Mouse (Mus musculus): ENCODE data around the gene Sh3pxd2a. TPM values are rescaled to one million over a fixed set of nuclear protein-coding genes. Genes with fewer than 3 reads are reported as not detected.

Gene Sh3pxd2a
- polyA plus RNA-seq, 1 experiment from 2014 or later: 7.1 TPM

DNA sequence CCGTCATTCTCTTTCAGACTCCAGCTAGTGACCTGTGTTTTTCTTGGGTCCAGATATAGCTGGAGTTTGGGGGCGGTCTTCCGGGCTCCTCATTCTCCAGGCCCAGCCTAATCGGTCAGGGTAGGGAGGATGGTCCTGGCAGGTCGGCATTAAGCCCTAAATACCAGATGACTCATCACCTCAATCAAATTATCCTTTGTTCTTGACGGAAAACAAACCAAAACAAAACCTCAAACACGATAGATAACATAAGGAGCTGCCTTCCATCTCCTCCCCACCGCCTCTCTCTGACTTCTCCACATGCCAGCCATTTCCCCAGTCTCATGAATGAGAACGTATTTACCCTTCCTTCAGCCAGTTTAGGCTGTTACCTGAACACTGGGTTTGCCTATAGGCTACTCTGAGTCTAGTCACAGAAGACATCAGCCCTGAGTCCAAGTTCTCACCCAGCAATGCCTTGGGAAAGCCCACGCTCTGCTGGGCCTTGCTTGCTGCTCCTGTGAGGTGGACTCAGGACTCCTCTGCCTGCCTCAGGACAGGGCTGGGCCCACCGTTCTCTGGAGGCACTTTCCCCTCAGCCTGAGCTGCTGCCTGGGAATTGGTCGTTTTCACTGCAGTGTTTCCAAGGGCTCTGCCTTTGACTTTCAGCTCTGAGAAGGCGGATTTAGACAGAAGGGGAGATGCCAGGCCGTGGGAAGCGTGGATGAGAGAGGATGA is 241.2 kb downstream of the Sh3pxd2a start:
- 47% methylated on average over 15 of the region's 15 CpGs for WGBS
- Histone ChIP-seq H3K4me2 (no peak overlapping the region), H3K4me3 (no peak overlapping the region), H3K4me1 (peaks cover 5% of the 10 kb centered on the region; the same call in 1 of the 2 replicates), H3K27me3 (no peaks in the 10 kb centered on the region), H3K9me3 (no peaks in the 10 kb centered on the region), H3K36me3 (no peaks in the 10 kb centered on the region), H3K27ac (no peak overlapping the region), H3K9ac (no peak overlapping the region)
- no peak for ATAC-seq (ENCODE audit: borderline replicate concordance, extremely low read depth, low FRiP score, low TSS enrichment)

DNA sequence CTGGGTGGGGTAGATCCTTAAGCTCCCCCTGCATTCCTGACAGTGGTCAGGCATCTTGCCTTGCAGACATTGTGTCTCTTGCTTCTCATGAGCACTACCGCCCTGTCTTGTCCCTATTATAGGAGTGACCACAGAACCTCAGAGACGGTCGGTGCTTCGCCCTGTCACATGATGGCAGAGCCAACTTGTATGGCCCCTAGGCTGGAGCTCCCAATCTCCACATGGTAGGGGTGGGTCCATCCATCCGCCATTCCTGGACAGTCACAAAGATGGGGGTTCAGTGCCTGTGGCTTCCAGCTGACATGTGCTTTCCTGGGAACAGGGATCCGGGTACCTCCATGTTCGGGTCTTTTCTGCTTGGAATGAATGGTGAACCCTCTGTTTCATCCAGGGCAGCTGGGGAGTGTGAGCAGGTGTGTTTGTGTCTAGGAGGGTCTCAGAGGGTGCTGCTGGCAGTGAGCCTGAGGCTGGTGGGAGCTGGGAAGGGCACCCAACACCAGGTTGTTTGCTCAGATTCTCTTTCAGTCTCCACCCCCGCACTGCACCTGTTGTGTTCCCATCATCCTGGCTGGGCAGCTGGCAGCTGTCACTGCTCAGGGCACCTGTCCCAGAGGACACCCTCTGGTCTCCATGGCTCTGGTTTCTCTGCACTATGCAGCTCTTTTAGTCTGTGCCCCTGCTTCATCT is 241.9 kb downstream of the Sh3pxd2a start:
- no peak overlapping the region for H3K4me3 ChIP-seq
- no peak overlapping the region for H3K27ac ChIP-seq
- WGBS: 84% methylated on average over 8 of the region's 8 CpGs
- H3K27me3 ChIP-seq: no peaks in the 10 kb centered on the region
- no peaks in the 10 kb centered on the region for H3K9me3 ChIP-seq
- ATAC-seq (ENCODE audit: borderline replicate concordance, extremely low read depth, low FRiP score, low TSS enrichment): no peak
- no peak overlapping the region for H3K4me2 ChIP-seq
- peaks cover 5% of the 10 kb centered on the region; the same call in 1 of the 2 replicates for H3K4me1 ChIP-seq
- H3K9ac ChIP-seq: no peak overlapping the region
- no peaks in the 10 kb centered on the region for H3K36me3 ChIP-seq

DNA sequence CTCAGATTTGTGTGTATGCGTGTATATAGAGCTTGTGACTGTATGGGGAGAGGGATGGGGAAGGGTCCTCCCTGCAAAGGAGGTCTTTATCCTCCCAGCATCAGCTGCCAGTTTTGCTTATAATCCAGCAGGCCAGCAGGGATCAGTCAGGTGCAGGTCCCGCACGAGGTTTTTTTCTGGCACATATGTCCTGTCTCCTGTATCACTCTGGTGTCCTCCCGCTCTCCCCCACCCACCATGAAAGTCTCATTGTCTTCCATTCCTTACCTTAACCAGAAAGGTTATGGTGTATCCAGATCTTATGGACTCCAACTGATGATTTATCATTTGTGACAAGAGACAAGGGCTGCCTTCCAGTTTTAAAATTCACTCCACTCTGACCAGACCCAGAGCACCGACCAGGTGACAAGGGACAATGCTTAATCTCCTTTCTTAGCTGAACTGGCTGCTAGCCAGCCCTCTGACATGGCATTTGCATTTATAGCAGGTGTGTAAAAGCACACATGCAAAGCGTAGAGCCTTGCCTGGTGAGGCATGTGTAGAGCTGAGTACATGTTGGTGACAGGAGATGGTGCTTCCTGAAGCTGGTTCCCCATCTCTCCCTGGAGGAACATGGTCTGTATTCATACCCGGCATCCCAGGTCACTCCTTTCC is 242.6 kb downstream of the Sh3pxd2a start:
- Histone ChIP-seq H3K36me3 (no peaks in the 10 kb centered on the region), H3K4me1 (peaks cover 5% of the 10 kb centered on the region; the same call in 1 of the 2 replicates), H3K4me3 (no peak overlapping the region), H3K4me2 (no peak overlapping the region), H3K9ac (no peak overlapping the region), H3K27me3 (no peaks in the 10 kb centered on the region), H3K27ac (no peak overlapping the region), H3K9me3 (no peaks in the 10 kb centered on the region)
- 68% methylated on average over 7 of the region's 7 CpGs for WGBS
- no peak for ATAC-seq (ENCODE audit: borderline replicate concordance, extremely low read depth, low FRiP score, low TSS enrichment)

DNA sequence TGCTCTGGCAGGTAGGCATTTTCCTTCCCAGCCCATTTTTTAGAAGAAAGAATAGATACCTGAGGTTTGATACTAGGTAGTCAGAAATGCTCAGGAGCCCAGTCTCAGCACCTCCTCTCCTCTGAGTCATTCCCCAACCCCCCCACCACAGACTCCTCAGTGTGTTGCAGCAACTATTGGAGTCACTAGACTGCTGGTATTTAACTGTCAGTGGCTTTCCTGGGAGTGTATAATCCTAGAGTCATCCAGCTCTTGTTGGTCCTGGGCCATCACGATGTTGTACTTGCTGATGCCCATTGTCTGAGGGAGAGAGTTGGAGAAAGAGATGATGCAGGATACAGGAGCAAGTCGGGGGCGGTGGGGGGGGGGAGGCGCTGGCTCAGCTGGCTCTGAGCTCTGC is 243.2 kb downstream of the Sh3pxd2a start:
- Histone ChIP-seq H3K9ac (no peak overlapping the region), H3K4me3 (no peak overlapping the region), H3K9me3 (no peaks in the 10 kb centered on the region), H3K4me1 (peaks cover 5% of the 10 kb centered on the region; the same call in 1 of the 2 replicates), H3K4me2 (no peak overlapping the region), H3K27ac (no peak overlapping the region), H3K36me3 (no peaks in the 10 kb centered on the region), H3K27me3 (no peaks in the 10 kb centered on the region)
- 71% methylated on average over 4 of the region's 4 CpGs for WGBS
- ATAC-seq (ENCODE audit: borderline replicate concordance, extremely low read depth, low FRiP score, low TSS enrichment): no peak

DNA sequence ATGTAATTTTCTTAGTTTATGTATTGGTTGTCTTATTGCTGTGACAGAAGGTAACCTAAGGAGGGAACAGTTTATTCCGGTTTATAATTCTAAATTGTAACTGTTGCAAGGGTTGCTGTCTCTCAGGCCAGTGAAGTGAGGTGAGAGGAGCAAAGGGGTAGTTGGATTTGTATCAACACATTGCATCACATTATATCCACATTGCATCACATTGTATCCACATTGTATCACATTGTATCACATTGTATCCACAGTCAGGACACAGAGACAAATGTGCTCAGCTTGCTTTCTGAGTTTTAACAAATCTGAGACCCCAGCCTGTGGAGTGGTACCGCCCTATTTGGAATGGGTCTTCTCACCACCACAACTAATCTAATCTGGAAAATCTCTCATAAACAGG is 244.0 kb downstream of the Sh3pxd2a start:
- peaks cover 5% of the 10 kb centered on the region; the same call in 1 of the 2 replicates for H3K4me1 ChIP-seq
- H3K27ac ChIP-seq: no peak overlapping the region
- H3K4me2 ChIP-seq: no peak overlapping the region
- ATAC-seq (ENCODE audit: borderline replicate concordance, extremely low read depth, low FRiP score, low TSS enrichment): no peak
- H3K9me3 ChIP-seq: no peaks in the 10 kb centered on the region
- WGBS: 88% methylated on average over 2 of the region's 2 CpGs
- no peaks in the 10 kb centered on the region for H3K36me3 ChIP-seq
- H3K4me3 ChIP-seq: no peak overlapping the region
- H3K9ac ChIP-seq: no peak overlapping the region
- H3K27me3 ChIP-seq: no peaks in the 10 kb centered on the region

DNA sequence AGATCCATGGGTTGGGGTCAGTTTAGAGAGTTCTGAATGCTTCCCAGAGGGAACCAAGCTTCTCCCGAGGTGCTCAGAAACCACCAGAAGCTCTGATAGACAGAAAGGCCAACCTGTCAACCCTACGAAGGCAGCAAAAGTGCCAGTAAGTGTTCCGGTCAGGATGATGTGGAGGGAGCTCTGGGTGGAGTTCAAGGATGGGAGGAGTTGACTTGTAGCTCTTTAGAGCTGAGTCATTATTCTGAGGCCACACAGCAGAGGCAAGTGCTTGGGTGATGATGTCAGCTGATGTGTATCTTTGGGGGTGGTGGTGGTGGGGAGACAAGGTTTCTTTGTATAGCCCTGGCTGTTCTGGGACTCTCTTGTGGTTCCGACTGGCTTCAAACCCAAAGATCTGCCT is 244.6 kb downstream of the Sh3pxd2a start:
- H3K4me3 ChIP-seq: no peak overlapping the region
- no peaks in the 10 kb centered on the region for H3K9me3 ChIP-seq
- H3K27me3 ChIP-seq: no peaks in the 10 kb centered on the region
- no peak overlapping the region for H3K9ac ChIP-seq
- 54% methylated on average over 4 of the region's 4 CpGs for WGBS
- no peak overlapping the region for H3K27ac ChIP-seq
- H3K36me3 ChIP-seq: no peaks in the 10 kb centered on the region
- no peak overlapping the region for H3K4me2 ChIP-seq
- no peak for ATAC-seq (ENCODE audit: borderline replicate concordance, extremely low read depth, low FRiP score, low TSS enrichment)
- H3K4me1 ChIP-seq: peaks cover 5% of the 10 kb centered on the region; the same call in 1 of the 2 replicates

DNA sequence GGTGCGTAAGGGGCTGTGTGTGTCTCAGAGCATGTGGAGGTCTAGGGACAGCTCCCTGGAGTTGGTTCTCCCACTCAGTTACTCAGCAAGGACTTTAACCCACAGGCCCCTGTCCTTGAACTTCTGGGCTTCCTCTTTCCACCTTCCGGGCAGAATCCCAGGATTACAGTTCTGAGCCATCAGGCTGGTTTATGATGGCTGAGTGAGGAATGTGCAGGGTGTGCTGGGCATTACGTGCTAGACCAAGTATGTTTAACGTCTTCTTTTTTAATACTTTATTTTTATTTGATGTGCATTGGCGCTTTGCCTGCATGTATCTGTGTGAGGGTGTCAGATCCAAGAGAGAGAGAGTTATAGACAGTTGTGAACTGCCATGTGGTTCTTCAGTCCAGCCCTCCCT is 247.4 kb downstream of the Sh3pxd2a start:
- H3K4me2 ChIP-seq: no peak overlapping the region
- H3K4me1 ChIP-seq: no peaks in the 10 kb centered on the region
- no peak overlapping the region for H3K4me3 ChIP-seq
- no peaks in the 10 kb centered on the region for H3K36me3 ChIP-seq
- no peak overlapping the region for H3K27ac ChIP-seq
- no peak for ATAC-seq (ENCODE audit: borderline replicate concordance, extremely low read depth, low FRiP score, low TSS enrichment)
- no peaks in the 10 kb centered on the region for H3K9me3 ChIP-seq
- WGBS: 54% methylated on average over 5 of the region's 5 CpGs
- H3K9ac ChIP-seq: no peak overlapping the region
- no peaks in the 10 kb centered on the region for H3K27me3 ChIP-seq

DNA sequence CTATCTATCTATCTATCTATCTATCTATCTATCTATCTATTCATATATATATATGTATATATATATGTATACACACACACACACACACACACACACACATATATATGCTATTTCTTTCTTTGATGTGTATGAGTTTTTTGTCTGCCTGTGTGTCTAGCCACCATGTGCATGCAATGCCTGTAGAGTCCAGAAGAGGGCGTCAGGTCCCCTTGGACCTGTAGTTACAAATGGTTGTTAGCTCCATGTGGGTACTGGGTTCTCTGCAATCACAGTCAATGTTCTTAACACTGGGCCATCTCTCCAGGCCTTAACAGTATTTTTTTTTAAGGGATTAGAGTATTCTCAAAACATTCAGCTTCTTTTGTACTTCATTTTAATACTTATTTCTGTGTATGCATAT is 250.7 kb downstream of the Sh3pxd2a start:
- no peaks in the 10 kb centered on the region for H3K4me1 ChIP-seq
- H3K9me3 ChIP-seq: no peaks in the 10 kb centered on the region
- no peak overlapping the region for H3K4me2 ChIP-seq
- no peak overlapping the region for H3K4me3 ChIP-seq
- no peak overlapping the region for H3K27ac ChIP-seq
- H3K36me3 ChIP-seq: no peaks in the 10 kb centered on the region
- no peaks in the 10 kb centered on the region for H3K27me3 ChIP-seq
- ATAC-seq (ENCODE audit: borderline replicate concordance, extremely low read depth, low FRiP score, low TSS enrichment): no peak
- WGBS: 46% methylated on average over 1 of the region's 1 CpGs
- H3K9ac ChIP-seq: no peak overlapping the region

DNA sequence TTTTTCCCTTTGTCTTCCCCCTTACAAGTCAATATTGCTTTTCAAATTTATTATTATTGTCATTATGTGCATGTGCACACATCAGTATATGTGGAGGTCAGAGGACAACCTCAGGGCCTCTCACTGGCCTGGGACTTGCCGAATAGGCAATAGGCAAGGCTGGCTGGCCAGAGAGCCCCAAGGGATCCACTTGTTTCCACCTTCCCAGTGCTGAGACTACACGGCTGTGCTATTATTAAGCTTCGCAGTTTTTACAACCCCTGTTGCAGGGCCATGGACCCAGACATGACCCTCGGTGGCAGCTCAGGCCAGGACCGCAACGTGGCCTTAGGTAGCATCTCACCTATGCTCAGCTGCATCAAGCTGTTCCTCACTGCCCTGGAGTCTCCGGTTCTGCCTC is 251.8 kb downstream of the Sh3pxd2a start:
- Histone ChIP-seq H3K9me3 (no peaks in the 10 kb centered on the region), H3K27me3 (no peaks in the 10 kb centered on the region), H3K4me3 (no peak overlapping the region), H3K36me3 (no peaks in the 10 kb centered on the region), H3K4me2 (no peak overlapping the region), H3K9ac (no peak overlapping the region), H3K27ac (no peak overlapping the region), H3K4me1 (no peaks in the 10 kb centered on the region)
- no peak for ATAC-seq (ENCODE audit: borderline replicate concordance, extremely low read depth, low FRiP score, low TSS enrichment)
- WGBS: 81% methylated on average over 7 of the region's 7 CpGs

DNA sequence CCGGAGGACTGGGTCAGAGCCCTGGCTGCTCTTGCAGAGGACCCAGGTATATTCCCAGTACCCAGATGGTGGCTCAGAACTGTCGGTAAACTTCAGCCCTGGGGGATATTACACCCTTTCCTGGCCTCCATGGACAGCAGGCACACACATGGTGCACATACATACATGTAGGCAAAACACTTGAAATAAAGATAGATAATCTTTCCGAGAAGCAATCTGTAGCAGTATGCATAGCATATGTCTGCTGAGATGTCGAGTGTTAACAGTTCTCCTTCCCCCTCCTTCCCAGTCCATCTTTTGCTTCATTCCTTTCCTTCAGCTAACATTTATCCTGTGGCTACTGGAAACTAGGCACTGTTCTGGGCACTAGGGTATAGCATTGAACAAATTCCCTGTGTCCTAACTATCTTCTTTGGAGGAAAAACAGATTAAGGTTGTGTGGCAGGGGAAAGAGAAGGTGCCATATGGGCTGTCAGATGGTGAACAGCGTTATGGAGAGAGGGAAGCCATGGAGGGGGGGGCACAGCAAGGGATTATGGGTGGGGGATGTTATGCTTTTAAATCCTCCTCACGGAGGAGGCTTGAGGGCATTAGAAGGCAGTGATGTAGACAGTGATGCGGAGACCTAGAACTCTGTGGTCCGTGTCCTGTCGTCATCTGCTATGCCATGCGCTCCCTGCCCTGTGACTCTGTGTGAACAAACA is 252.4 kb downstream of the Sh3pxd2a start:
- no peaks in the 10 kb centered on the region for H3K9me3 ChIP-seq
- H3K4me3 ChIP-seq: no peak overlapping the region
- no peak overlapping the region for H3K27ac ChIP-seq
- no peaks in the 10 kb centered on the region for H3K36me3 ChIP-seq
- H3K27me3 ChIP-seq: no peaks in the 10 kb centered on the region
- 72% methylated on average over 10 of the region's 10 CpGs for WGBS
- H3K4me1 ChIP-seq: no peaks in the 10 kb centered on the region
- no peak overlapping the region for H3K4me2 ChIP-seq
- H3K9ac ChIP-seq: no peak overlapping the region
- ATAC-seq (ENCODE audit: borderline replicate concordance, extremely low read depth, low FRiP score, low TSS enrichment): no peak

DNA sequence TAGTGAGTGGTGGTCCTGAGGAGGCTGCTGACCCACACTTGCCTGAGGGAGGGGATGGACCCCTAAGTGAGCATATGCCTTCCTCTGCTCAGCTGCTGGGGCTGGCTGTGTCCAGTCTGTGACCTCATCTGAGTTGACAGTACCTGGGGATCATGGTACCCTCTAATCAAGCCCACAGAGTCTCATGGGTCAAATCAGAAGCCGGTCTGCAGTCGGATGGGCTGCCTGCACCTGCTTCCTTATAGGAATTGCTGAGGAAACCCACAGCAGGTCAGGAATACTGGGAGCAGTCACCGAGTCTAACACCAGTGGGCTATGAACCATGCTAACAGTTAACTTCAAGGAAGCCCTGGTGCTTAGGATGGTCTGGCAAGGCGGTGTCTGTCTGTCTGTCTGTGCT is 253.8 kb downstream of the Sh3pxd2a start:
- ATAC-seq (ENCODE audit: borderline replicate concordance, extremely low read depth, low FRiP score, low TSS enrichment): no peak
- Histone ChIP-seq H3K4me1 (no peaks in the 10 kb centered on the region), H3K27ac (no peak overlapping the region), H3K4me3 (no peak overlapping the region), H3K36me3 (no peaks in the 10 kb centered on the region), H3K27me3 (no peaks in the 10 kb centered on the region), H3K9me3 (no peaks in the 10 kb centered on the region), H3K9ac (no peak overlapping the region), H3K4me2 (no peak overlapping the region)
- WGBS: 92% methylated on average over 4 of the region's 4 CpGs
